ENCODE assay signal across 17 mouse cellular contexts in the genomic region with DNA sequence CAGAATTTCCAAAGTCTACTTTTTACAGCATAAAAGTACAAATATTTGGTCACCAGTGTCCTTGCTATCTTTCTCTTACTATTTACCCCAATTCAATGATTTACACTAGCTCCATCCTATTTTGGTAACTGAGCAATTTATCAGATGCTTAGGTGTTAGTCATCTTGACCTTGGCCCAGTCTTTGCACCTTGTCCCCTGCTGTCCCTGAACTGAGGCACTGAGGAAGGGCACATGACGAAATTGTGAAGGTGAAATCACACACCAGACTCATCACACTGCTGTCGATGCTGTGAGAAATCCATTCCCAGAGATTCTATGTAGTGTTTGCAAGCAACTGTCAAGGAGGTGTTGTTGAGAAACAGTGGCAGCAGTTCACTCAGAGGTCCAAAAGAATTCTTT.
"Had no signal": no experiment of that assay in that cellular context is flagged by ENCODE, and none has a peak within 500 bp of the region (broad histone marks: within the 10 kb centered on the region; RNA-seq: fewer than 3 reads in every experiment).

No protein-coding gene starts in this region.

- DNase-seq: kidney, adult 8-10 months; kidney, postnatal 25 days; layer of hippocampus, postnatal 36 days; lung, embryonic 14.5 days; lung, postnatal 10 days; retina, postnatal 1 day; right cerebral cortex, postnatal 4 days; spleen, adult 18-20 months; thymus, postnatal 36 days had no signal

- H3K9me3 ChIP-seq: limb, embryonic 15.5 days; liver, embryonic 15.5 days; megakaryocyte, embryonic 14.5 days; midbrain, embryonic 12.5 days; neural tube, embryonic 13.5 days; stomach, embryonic 15.5 days had no signal

- H3K4me3 ChIP-seq: limb, embryonic 15.5 days; liver, embryonic 15.5 days; megakaryocyte, embryonic 14.5 days; midbrain, embryonic 12.5 days; neural tube, embryonic 13.5 days; stomach, embryonic 15.5 days had no signal

- H3K36me3 ChIP-seq: limb, embryonic 15.5 days; liver, embryonic 15.5 days; midbrain, embryonic 12.5 days; neural tube, embryonic 13.5 days; stomach, embryonic 15.5 days had no signal

- H3K27ac ChIP-seq: limb, embryonic 15.5 days; liver, embryonic 15.5 days; macrophage; midbrain, embryonic 12.5 days; neural tube, embryonic 13.5 days; stomach, embryonic 15.5 days had no signal

- ATAC-seq: midbrain, embryonic 16.5 days had no signal

- H3K9ac ChIP-seq: limb, embryonic 15.5 days; liver, embryonic 15.5 days; lung, embryonic 14.5 days; midbrain, embryonic 12.5 days; neural tube, embryonic 13.5 days; stomach, embryonic 15.5 days had no signal

- H3K4me1 ChIP-seq: limb, embryonic 15.5 days; stomach, embryonic 15.5 days had no signal

- H3K4me2 ChIP-seq: limb, embryonic 15.5 days; liver, embryonic 15.5 days; lung, embryonic 14.5 days; midbrain, embryonic 12.5 days; neural tube, embryonic 13.5 days; stomach, embryonic 15.5 days had no signal

- H3K27me3 ChIP-seq: limb, embryonic 15.5 days; liver, embryonic 15.5 days; midbrain, embryonic 12.5 days; neural tube, embryonic 13.5 days; stomach, embryonic 15.5 days had no signal
